Mouse (Mus musculus): ENCODE measurements around the gene Olfr685.

Olfr685 gene

DNA sequence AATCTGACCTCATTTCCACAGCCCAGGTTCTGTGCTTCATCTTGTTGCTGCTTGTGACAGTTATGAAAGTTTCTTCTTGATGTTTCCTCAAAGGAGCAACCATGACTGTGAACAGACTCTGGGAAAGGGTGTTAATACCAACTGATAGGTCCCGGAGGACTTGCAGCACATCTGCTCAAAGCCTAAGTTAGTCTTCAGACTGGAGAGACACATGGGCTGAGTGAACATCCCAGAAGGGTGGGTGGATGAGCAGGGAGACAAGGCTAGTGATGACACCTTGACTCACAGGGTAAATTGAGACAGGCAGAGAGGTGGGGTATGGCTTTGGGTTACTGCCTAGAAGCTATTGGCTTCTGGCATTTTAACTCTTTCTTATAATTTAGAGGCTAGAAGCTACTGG, at the start of gene Olfr685:
Olfr685 (minus strand) TSS at position 101 of the 400 bp plus-strand sequence.
- no peak for DNase-seq (ENCODE audit: low spot score in 2 of 2)

DNA sequence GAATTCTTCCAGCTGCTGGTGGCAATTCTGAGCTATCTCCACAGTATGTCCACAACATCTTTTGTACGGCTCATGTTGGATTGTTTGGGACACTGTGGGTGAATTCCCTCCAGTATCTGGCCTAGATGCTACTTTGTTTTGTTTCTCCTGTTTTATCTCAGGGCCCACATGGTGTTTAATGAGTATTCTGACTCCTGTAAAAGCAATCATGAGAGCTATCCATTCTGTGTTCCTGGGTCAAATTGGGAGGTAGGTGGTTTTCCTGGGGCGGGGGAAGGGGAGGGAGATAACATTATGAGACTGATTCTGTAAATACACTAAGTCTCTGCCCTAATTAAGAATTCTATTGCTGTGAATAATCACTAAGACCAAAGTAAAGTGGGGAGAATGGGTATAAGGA, 43.6 kb upstream of the Olfr685 start:
- DNase-seq (ENCODE audit: low spot score in 2 of 2), result no peak

DNA sequence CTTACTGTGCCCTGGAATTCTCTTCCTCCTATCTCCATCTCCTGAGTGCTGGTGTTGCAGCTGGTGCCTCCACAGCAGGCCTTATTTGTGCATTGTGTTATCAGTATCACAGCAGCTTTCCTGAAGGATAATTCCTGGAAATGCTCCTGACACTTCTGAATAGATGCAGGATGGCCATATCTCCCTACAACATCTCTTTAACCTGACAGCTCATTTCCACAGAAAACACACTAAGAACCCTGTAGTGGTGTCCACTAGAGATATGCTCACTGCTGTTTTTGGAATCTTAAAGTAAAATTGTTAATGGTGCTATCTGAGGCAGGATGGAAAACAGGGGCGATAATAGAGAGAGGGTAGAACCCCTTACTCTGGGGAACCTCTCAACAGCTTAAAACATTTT, 42.3 kb upstream of the Olfr685 start:
- DNase-seq (ENCODE audit: low spot score in 2 of 2), result no peak

DNA sequence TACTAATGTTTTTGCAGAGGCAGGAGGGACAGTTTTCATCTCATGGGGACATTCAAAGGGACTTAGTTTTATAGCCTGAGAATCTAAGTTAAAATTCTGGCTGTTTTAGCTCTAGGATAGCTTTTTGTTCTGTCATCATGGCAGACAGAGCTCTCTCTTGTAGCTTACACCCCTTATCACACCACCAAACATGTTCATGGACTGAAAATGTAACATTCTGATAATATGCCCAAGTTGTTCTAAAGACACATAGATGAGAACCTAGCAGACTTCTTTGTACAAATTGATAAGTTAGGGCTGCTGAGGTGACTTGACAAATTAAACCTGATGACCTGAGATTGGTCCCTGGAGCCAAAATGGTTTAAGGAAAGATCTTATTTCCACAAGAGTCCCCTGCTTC, 40.9 kb upstream of the Olfr685 start:
- no peak for DNase-seq (ENCODE audit: low spot score in 2 of 2)

DNA sequence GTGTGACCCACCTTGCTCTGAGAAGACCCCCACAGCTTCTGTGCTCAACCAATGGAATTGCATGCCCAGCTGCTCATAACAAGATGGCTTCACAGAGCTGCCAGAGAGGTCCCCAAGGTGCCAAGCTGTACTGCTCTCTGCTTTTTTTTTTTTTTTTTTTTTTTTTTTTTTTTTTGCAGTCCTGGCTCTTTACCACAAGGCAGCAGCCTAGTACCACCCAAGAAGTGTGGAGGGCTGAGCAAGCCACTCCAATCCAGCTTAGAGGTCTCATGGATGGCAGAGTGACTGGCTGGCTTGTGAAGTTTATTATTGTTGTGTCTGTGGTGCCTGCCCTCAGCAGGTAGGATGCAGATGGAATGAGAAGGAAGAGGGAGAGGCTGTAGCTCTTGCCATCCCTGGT, 40.3 kb upstream of the Olfr685 start:
- no peak for DNase-seq (ENCODE audit: low spot score in 2 of 2)

DNA sequence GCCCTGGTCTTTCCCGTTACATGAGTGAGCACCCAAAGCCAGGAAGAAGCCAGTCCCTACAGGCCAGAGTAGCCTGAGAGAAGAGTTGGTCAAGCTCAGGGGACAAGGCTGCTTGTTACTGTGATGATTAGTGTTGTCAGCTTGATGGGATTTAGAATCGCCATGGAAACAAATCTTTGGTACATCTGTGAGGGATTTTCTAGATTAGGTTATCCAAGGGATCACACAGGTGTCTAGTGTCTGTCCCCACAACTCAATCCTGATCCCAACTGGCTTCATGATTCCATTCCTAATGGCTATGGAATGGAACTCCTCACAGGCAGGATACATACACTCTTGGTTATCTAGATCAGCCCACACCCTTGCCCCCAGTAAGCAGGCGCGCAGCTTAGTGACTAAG, 32.5 kb upstream of the Olfr685 start:
- no peak for DNase-seq (ENCODE audit: low spot score in 2 of 2)

DNA sequence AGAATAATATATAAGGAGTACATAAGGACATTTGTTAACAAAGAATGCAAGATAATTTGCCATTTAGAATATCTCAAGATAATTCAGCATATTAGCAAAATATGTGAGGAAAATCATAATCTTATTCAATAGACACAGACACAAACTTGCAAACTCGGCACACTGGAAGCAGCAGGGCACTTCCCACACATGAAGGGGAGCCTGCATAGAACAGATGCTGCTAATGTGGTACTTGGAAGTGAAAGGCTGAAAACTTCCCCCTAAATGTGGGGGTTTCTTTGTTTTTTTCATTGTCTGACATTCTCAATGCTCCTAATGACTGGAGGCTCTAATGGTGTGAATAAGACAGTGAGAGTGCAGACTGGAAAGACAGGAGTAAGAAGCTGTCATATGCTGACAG, 28.9 kb upstream of the Olfr685 start:
- DNase-seq (ENCODE audit: low spot score in 2 of 2), result no peak

DNA sequence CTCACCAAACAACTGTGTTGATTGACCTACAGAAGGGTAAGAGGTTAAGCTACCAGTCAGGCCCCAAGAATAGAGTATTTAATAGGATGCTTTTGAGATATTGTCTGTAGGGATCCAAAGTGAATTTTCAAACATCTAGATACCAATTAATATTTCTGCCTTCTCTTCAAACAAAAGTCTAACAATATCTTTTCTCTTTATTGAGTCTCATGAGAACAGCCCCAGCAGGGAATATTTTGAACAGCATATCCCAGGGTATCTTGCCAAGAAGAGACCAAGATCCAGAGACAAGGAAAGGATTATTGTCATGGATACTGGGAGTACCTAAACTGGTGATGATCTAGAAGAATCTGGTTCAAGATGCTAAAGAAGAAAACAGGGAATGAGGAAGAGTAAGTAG, 21.6 kb upstream of the Olfr685 start, which contains the start of gene Olfr686:
Olfr686 (minus strand) TSS at position 101 of the 400 bp plus-strand sequence.
- DNase-seq (ENCODE audit: low spot score in 2 of 2), result no peak

DNA sequence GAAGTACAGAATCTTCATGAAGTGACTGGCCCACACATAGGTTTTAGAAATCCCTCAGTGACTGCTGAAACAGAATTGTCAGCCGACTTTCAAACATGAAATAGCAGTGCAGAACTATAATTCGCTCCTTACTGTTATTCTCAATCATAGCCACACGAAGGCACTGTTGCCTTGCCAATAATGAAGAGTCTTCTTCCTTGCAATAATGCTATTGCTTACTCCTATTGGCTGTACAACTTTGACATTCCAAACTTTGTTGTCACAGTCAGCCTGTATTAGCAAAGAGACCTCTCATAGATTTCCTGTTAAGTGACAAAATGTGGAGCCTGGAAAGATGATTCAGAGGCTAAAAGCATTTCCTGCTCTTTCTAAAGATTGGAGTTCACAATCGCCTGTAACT, 15.0 kb downstream of the Olfr685 start:
- no peak for DNase-seq (ENCODE audit: low spot score in 2 of 2)

DNA sequence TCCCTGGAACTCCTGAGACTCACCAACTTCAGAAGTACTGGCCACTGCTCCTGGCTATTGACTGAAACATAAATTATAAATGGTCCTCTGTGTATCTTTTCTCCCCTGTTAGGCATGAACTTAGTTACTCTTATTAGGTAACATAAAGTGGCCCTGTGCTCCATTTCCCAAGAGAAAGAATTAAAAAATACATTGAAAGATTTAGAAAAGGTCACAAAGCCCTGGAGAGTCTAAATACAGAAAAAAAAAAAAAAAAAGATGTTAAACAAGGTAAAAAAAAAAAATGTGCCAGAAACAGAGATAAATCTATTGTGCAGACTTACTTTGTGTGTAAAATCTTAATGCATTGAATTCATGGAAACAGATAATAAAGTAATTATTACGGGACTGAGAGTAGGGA, 22.3 kb downstream of the Olfr685 start, which contains the start of gene Olfr684:
Olfr684 (minus strand) TSS at position 101 of the 400 bp plus-strand sequence.
- DNase-seq (ENCODE audit: low spot score in 2 of 2), result no peak

DNA sequence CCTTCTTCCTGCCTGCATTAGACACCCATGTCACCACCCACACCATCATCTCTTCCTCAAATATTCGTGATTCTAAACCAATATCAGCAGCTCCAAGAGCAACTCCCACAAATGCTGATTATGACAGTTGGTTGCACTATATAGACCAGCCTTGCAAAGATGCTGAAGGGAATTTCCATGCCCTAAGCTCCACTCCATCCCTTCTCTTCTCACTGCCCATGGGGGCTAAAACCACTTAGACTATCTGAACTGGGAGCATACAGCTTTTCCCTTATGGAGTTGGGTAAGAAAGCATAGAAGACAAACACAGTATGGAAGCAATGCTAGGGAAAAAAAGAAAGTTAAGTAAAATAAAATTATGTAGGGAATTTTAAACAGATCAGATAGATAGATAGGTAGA, 38.9 kb downstream of the Olfr685 start, which contains the start of gene Olfr683:
Olfr683 (minus strand) TSS at position 101 of the 400 bp plus-strand sequence.
- DNase-seq (ENCODE audit: low spot score in 2 of 2), result no peak

DNA sequence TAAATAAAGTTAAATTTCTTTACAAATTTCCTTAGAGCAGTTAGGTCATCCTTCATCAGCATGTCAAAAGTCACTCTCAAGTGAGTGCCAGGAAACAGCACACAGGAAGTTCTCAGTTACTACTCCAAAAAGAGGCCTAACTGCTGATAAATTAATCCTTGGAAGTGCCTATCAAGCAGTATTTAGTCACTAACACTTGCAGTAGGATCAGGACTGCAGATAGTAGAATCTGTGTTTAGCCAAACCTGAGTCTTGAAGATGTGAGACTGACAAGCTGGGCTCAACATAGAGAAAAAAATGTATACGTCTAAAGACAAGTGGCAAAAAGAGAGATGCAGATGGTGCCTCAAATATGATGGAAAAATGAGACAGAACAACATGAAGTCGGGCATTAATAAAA, 44.5 kb downstream of the Olfr685 start:
- DNase-seq (ENCODE audit: low spot score in 2 of 2), result no peak

Data from spleen, postnatal 10 days (tissue).